Mouse (Mus musculus) lung, adult 2 months (tissue): ENCODE data around the gene Mas1. TPM values are rescaled to one million over a fixed set of nuclear protein-coding genes. Genes with fewer than 3 reads are reported as not detected.

Source experiments
- DNase-seq: peaks from one replicate; pipeline ENCODE4 v3.0.0; 2022
- H3K4me1 ChIP-seq: fragments of 200-500 bp; 2 replicates; pipeline ENCODE4 v1.6.1; 2011; ENCODE audit warnings: low read length; ENCODE audit not compliant: control insufficient read depth, insufficient read depth
- H3K4me3 ChIP-seq: fragments of 200-500 bp; replicated peaks from 2 replicates; pipeline ENCODE3; 2011; ENCODE audit warnings: low read depth, mild to moderate bottlenecking, control low read depth, low read length; ENCODE audit errors: extremely low read depth
- CTCF ChIP-seq: fragments of 200-500 bp; IDR thresholded peaks from 2 replicates; pipeline ENCODE4 v1.5.1; 2011; ENCODE audit warnings: mild to moderate bottlenecking, low read length, control low read depth; ENCODE audit not compliant: insufficient read depth
- POLR2A ChIP-seq: fragments of 200-500 bp; IDR thresholded peaks from 2 replicates; pipeline ENCODE4 v1.6.1; 2011; ENCODE audit warnings: low read depth, mild to moderate bottlenecking, control low read depth, low read length, borderline replicate concordance; ENCODE audit errors: extremely low read depth
- WGBS: fragments of 180-500 bp; shearing (Covaris S2); methylation state at CpG from one replicate; pipeline ENCODE4 v1.1.7; 2018; 5-methylcytosine and 5-hydroxymethylcytosine counted together
- polyA plus RNA-seq: library from polyadenylated mRNA; depleted of rRNA; stranded (reverse); fragments of >200 nt; gene quantifications from 2 replicates; pipeline ENCODE4 v1.2.3, GENCODE M21; 2012

The Mas1 gene
- polyA plus RNA-seq, 1 experiment, result 0.12 TPM

DNA sequence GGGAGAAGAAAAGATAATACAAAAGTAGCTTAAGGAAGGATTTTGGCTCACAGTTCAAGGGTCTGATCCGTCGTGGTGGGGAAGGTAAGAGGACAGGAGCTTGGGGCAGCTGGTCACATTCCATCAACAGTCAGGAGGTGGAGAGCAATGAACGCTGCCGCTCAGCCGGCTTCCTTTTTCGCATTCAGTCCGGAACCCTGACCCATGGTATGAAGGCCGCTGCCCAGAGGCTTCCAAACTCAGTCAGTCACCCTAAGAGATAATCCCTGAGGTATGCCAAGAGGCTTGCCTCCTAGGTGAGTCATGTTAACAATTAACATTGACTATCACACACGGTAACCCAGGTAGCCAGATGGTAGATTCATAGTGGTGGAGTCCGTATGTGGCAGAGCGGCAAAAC is 13.6 kb downstream of the Mas1 start:
- WGBS, result 91% methylated on average over 11 of the region's 11 CpGs
- H3K4me3 ChIP-seq, result no peak overlapping the region
- no peak for DNase-seq
- H3K4me1 ChIP-seq, result no peaks in the 10 kb centered on the region
- TF ChIP-seq POLR2A (no peak), CTCF (no peak)

DNA sequence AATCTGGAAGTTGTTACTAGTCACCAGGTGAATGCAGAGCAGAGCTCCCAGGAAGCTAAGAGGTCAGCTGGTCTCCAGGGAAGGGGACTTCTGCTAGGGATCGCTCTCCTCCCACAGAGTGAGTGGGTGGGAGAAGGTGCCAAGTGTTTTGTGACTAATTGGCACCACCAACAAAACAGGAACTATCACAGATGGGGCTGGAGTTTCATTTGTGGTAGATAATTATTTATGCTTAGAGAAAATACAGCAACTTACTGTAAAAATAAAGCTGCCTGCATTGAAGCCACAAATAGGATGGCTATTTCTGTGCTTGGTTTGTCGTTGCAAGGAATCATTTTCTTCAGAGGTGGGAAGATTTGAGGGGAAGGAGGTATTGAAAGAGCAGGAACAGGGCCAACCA is 14.1 kb downstream of the Mas1 start:
- H3K4me1 ChIP-seq, result no peaks in the 10 kb centered on the region
- 77% methylated on average over 2 of the region's 2 CpGs for WGBS
- no peak for TF ChIP-seq CTCF
- TF ChIP-seq POLR2A, result no peak
- no peak overlapping the region for H3K4me3 ChIP-seq
- DNase-seq, result no peak

DNA sequence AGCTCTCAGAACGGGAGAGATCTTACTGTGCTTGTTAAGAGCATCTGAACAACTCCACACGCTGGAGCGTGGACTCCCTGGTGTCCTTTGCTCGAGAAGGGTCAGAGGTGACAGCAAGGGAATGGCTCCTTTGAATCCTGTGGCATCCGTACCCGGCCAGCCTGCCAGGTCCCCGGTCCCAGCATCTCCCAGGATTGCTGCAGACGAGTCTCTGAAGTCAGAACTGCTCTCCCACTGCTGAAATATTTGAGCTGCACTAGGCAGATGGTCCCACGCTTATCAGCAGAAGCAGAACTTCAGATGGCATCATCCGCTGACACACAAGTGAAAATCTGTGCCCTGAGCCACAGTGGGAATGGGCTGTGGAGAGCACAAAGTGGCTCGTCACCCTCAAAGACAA is 16.3 kb downstream of the Mas1 start:
- Histone ChIP-seq H3K4me1 (no peaks in the 10 kb centered on the region), H3K4me3 (no peak overlapping the region)
- 76% methylated on average over 11 of the region's 11 CpGs for WGBS
- no peak for DNase-seq
- TF ChIP-seq CTCF, result no peak
- no peak for TF ChIP-seq POLR2A

DNA sequence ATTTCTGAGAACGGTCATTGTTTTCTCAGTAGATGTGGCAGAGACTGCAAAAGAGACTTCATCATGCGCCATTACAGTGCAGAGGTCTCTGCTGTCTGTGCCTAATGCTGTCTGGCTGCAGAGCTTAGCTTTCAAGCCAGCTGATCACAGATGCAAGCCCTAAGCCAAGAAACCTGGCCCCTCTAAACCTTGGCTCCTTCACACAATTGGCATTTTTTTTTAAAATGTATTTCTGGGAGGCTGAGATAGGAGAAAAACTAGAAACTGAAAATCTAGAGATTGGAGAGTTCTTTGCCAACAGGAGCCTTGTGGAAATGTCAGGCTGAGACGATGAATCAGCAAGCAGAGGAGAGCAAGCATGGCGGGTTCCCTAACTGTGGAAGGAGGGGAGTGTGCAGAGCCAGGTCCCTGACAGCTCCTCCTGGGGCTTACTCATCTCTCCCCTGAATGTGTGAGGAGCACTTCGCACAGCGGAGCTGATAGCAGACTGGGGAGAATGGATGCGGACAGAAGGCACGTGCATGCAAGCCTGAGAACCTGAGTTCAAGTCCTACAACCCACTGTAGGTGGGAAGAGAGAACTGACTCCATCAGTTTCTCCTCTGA is 18.1 kb downstream of the Mas1 start:
- DNase-seq, result no peak
- TF ChIP-seq POLR2A, result no peak
- no peak for TF ChIP-seq CTCF
- WGBS, result 81% methylated on average over 8 of the region's 8 CpGs
- Histone ChIP-seq H3K4me3 (no peak overlapping the region), H3K4me1 (no peaks in the 10 kb centered on the region)

DNA sequence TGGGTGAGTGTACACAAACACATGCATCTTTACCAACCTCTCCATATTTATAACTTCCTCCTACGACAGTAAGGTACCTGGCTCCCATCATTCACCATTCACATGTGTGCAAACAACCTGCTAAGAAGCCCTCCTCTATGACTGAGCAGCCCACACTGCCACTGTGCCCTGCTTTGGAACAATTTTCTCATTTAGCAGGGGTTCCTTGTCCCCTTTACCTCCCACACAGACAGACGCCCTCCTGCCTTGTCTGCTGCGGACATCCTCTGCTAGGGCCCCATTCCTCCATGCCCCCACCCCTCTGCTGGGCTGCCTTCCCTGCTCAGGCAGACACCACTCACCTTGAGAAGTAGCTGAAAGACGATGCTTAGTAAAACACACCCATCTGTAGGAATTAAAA is 20.2 kb downstream of the Mas1 start:
- DNase-seq, result no peak
- TF ChIP-seq CTCF (no peak), POLR2A (no peak)
- no peaks in the 10 kb centered on the region for H3K4me1 ChIP-seq
- 67% methylated on average over 4 of the region's 4 CpGs for WGBS
- no peak overlapping the region for H3K4me3 ChIP-seq

DNA sequence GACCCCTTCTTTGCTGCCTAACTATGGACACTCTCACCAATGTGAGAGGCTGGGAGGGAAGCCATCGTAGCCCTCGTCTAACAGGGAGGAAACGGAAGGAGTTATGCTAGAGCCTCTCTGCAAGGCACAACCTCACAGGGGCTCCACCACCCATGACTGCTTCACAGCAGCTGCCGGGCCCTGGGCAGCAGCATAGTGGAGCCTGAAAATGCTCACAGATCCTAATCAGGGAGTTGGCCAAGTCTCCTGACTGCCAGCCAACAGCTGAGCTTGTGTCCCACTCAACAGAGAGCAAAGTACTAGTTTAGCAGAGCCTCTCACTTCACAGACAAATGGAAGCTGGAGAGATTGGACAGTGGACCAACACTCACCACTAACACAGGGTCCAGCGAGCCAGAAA is 21.5 kb downstream of the Mas1 start:
- Histone ChIP-seq H3K4me1 (no peaks in the 10 kb centered on the region), H3K4me3 (no peak overlapping the region)
- WGBS, result 65% methylated on average over 5 of the region's 5 CpGs
- no peak for TF ChIP-seq POLR2A
- no peak for TF ChIP-seq CTCF
- no peak for DNase-seq

DNA sequence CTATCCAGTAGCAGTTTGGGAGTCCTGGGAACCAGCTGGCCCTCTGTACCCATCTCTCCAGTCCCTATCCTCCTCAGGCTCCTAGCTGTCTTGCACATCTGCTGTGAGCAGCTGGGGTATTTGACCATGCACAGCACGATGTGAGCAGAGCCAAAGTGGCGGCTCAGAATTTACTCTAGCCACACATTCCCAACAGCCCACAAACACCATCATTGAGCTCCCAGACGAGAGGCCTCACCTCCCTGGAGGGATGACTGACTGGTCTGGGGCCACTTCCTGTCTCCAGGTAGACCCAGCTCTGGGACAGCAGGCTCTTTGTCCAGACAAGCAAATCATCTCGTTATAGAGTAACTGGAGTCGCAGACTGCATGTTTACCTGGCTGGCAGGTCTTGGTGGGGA is 22.1 kb downstream of the Mas1 start:
- TF ChIP-seq CTCF, result no peak
- TF ChIP-seq POLR2A, result no peak
- no peak for DNase-seq
- no peaks in the 10 kb centered on the region for H3K4me1 ChIP-seq
- no peak overlapping the region for H3K4me3 ChIP-seq
- 43% methylated on average over 5 of the region's 5 CpGs for WGBS

DNA sequence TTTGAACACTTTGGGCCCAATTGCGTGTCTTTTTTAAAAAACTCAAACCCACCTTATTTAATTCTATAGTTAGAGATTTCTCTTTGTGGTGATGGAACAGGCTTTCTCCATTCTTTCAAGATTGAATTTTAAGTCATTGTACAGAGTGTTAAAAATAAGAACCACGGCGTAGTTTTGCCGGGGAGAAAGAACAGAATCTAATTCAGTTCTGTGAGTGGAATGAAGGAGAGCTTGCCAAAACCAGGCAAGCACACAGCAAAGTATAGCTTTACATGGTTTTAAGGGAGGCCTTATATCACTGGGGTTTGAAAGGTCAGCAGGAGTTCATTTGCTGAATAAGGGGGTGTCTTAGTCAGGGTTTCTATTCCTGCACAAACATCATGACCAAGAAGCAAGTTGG is 23.4 kb downstream of the Mas1 start:
- H3K4me3 ChIP-seq, result no peak overlapping the region
- 88% methylated on average over 4 of the region's 4 CpGs for WGBS
- no peak for TF ChIP-seq CTCF
- no peak for TF ChIP-seq POLR2A
- no peak for DNase-seq
- H3K4me1 ChIP-seq, result no peaks in the 10 kb centered on the region

DNA sequence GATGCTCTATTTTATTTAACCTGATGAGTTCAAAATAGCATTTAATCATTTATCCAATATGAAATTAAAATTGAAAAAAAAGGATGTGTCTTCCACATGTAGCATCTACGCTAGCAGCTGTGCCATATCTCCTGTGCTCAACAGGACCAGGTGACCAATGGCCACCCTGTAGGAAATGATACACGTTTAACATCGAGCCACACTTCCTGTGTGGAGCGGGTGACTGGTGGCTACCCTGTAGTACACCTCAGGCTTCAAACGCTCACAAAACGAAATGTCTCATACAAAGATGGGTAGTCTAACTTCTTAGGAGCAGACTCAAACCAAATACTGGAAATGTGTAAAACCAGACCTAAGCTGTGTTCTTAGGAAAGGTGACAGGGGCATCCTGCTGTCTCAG is 24.1 kb downstream of the Mas1 start:
- DNase-seq, result no peak
- no peak overlapping the region for H3K4me3 ChIP-seq
- TF ChIP-seq POLR2A (no peak), CTCF (no peak)
- H3K4me1 ChIP-seq, result no peaks in the 10 kb centered on the region
- 60% methylated on average over 6 of the region's 6 CpGs for WGBS

DNA sequence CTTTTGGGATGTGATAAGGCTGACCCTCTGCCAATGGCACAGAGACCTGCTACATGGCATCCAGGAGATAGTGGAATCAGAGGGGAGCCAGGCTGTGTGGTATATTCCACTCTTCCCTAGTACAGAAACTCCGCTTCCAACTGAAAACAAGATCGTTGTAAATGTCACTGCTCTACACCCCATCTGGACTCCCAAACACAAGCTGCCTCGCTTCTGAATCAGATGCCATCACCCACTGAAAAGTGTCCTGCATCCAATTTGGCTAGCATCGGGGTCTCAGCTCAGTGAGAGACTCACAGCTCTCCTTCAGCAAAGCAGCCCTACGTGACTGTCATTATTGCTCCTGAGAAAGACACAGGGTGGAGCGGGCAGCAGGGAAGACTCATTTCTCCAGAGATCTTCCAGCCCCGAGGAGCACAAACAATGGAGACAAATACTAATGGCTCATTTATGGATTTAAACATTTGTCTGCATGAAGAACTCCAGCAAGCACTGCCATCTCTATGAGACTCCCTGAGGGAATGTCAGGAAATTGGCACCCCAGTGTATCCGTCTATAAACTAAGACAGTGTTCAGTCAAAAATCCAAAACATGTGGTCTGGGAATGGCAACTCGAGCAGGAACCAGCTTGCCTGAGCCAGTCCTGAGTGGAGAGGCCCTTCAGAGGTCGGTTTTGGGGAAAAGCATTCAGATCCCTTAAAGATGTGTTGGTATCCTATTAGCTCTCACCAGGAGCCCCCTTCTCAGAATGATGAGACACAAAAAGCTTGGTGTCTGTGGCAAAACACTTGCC is 28.3 kb downstream of the Mas1 start:
- 71% methylated on average over 10 of the region's 10 CpGs for WGBS
- DNase-seq, result no peak
- TF ChIP-seq CTCF, result no peak
- no peak for TF ChIP-seq POLR2A
- no peak overlapping the region for H3K4me3 ChIP-seq
- H3K4me1 ChIP-seq, result no peaks in the 10 kb centered on the region
